Mouse (Mus musculus) forebrain, embryonic 11.5 days (tissue): Measurements from ENCODE around the gene Cbfb. TPM values are rescaled to one million over a fixed set of nuclear protein-coding genes. Genes with fewer than 3 reads are reported as not detected.

Experiments used
- polyA plus RNA-seq: library from polyadenylated mRNA; unstranded; fragments of >200 nt; fragmentation: Nextera tagmentation; extraction: Ambion mirVana; gene quantifications from 2 replicates; pipeline ENCODE4 v1.2.1, GENCODE M21; 2014

Gene Cbfb
- polyA plus RNA-seq, 1 experiment from 2014 or later: 67.9 TPM

Other genes with a start within 250 kb of the Cbfb start
- gene Ces2e, start 244.4 kb upstream of the Cbfb start, polyA plus RNA-seq: not detected in 2 replicates
- not detected in 2 replicates for gene Ces2f, start 223.3 kb upstream of the Cbfb start, polyA plus RNA-seq
- not detected in 2 replicates for gene Ces2g, start 209.0 kb upstream of the Cbfb start, polyA plus RNA-seq
- not detected in 2 replicates for gene Ces2h, start 169.8 kb upstream of the Cbfb start, polyA plus RNA-seq
- gene Ces3a, start 122.1 kb upstream of the Cbfb start, polyA plus RNA-seq: not detected in 2 replicates
- gene Ces3b, start 86.9 kb upstream of the Cbfb start, polyA plus RNA-seq: not detected in 2 replicates
- gene Ces4a, start 38.9 kb upstream of the Cbfb start, polyA plus RNA-seq: not detected in 2 replicates
- 26.3 and 29.7 TPM in 2 replicates for gene D230025D16Rik, start 54.5 kb downstream of the Cbfb start, polyA plus RNA-seq
- gene B3gnt9, start 84.5 kb downstream of the Cbfb start, polyA plus RNA-seq: 2.9 and 4.3 TPM in 2 replicates
- gene Tradd, start 93.9 kb downstream of the Cbfb start, polyA plus RNA-seq: 12.0 and 12.5 TPM in 2 replicates
- 0.53 and 0.69 TPM in 2 replicates for gene Fbxl8, start 94.0 kb downstream of the Cbfb start, polyA plus RNA-seq
- not detected in 2 replicates for gene Hsf4, start 99.1 kb downstream of the Cbfb start, polyA plus RNA-seq
- 1.6 and 2.1 TPM in 2 replicates for gene Nol3, start 105.5 kb downstream of the Cbfb start, polyA plus RNA-seq
- 23.4 and 30.3 TPM in 2 replicates for gene 4931428F04Rik, start 119.2 kb downstream of the Cbfb start, polyA plus RNA-seq
- gene Exoc3l, start 125.4 kb downstream of the Cbfb start, polyA plus RNA-seq: 10.3 TPM in 2 replicates
- gene E2f4, start 127.0 kb downstream of the Cbfb start, polyA plus RNA-seq: 122 and 135 TPM in 2 replicates
- 2.4 and 2.6 TPM in 2 replicates for gene Elmo3, start 134.9 kb downstream of the Cbfb start, polyA plus RNA-seq
- 2.0 TPM in 2 replicates for gene Lrrc29, start 155.6 kb downstream of the Cbfb start, polyA plus RNA-seq
- 80.7 and 85.0 TPM in 2 replicates for gene Tmem208, start 155.7 kb downstream of the Cbfb start, polyA plus RNA-seq
- gene Fhod1, start 177.3 kb downstream of the Cbfb start, polyA plus RNA-seq: 2.2 and 2.5 TPM in 2 replicates
- gene Slc9a5, start 178.2 kb downstream of the Cbfb start, polyA plus RNA-seq: 5.8 and 7.7 TPM in 2 replicates
- 1.3 and 1.5 TPM in 2 replicates for gene Plekhg4, start 202.6 kb downstream of the Cbfb start, polyA plus RNA-seq
- gene Kctd19, start 242.8 kb downstream of the Cbfb start, polyA plus RNA-seq: not detected in 2 replicates
- 1.2 and 1.4 TPM in 2 replicates for gene Lrrc36, start 242.9 kb downstream of the Cbfb start, polyA plus RNA-seq